In genomic region chr19:6118677-6119185, GRCm38 (mm10) we compare ENCODE assay signal across 8 mouse cellular contexts. TPM values are rescaled to one million over a fixed set of nuclear protein-coding genes. Genes with fewer than 3 reads are reported as not detected.
DNase-seq lines count a peak whose midpoint lies in the region; ATAC-seq and TF ChIP-seq lines count a peak whose summit lies in the region.

No protein-coding gene starts in this region.

- peak overlapping the region; percentile 76 for H3K9ac ChIP-seq in kidney, embryonic 15.5 days
- peak overlapping the region; percentile 86 for H3K9ac ChIP-seq in forebrain, embryonic 14.5 days (ENCODE audit: low read length)
- H3K9ac ChIP-seq in liver, embryonic 15.5 days, result peak overlapping the region; percentile 86; the same call in 1 of the 2 replicates

- DNase-seq in kidney, postnatal 36 days, result no peak
- DNase-seq in forebrain, embryonic 14.5 days (ENCODE audit: low spot score), result no peak
- DNase-seq in adrenal gland, postnatal 25 days, result no peak
- no peak for DNase-seq in left cerebral cortex, adult 18-20 months (ENCODE audit: low spot score in 2 of 2)

- H3K36me3 ChIP-seq in kidney, embryonic 15.5 days, result peaks cover 39% of the 10 kb centered on the region
- H3K36me3 ChIP-seq in forebrain, embryonic 14.5 days (ENCODE audit: control insufficient read depth, insufficient read depth, low read length), result peaks cover 29% of the 10 kb centered on the region
- H3K36me3 ChIP-seq in liver, embryonic 15.5 days (replicated peaks), result peaks cover 78% of the 10 kb centered on the region

- peak; percentile 24 for ATAC-seq in kidney, embryonic 15.5 days (replicated peaks; ENCODE audit: low FRiP score)
- ATAC-seq in forebrain, embryonic 14.5 days, result peak; percentile 54
- no peak for ATAC-seq in liver, embryonic 15.5 days (ENCODE audit: insufficient read depth)
- no peak for ATAC-seq in inflammation-experienced regulatory T-cells, adult 6 months

- H3K9me3 ChIP-seq in kidney, embryonic 15.5 days (replicated peaks), result no peaks in the 10 kb centered on the region
- H3K9me3 ChIP-seq in forebrain, embryonic 14.5 days (replicated peaks; ENCODE audit: control insufficient read depth, low read length), result no peaks in the 10 kb centered on the region
- H3K9me3 ChIP-seq in liver, embryonic 15.5 days (replicated peaks), result no peaks in the 10 kb centered on the region

- TF ChIP-seq POLR2A in bone marrow, adult 2 months (IDR thresholded peaks at IDR 0.05; ENCODE audit: borderline replicate concordance, control insufficient read depth, low read depth, low read length), result no peak

- H3K27me3 ChIP-seq in kidney, embryonic 15.5 days, result no peaks in the 10 kb centered on the region
- no peaks in the 10 kb centered on the region for H3K27me3 ChIP-seq in forebrain, embryonic 14.5 days (replicated peaks; ENCODE audit: control insufficient read depth, insufficient read depth, low read length)
- no peaks in the 10 kb centered on the region for H3K27me3 ChIP-seq in liver, embryonic 15.5 days

- 2% methylated on average over 8 of the region's 8 CpGs for WGBS in kidney, embryonic 15.5 days
- WGBS in bone marrow, adult 2 months, result under 1% methylated on average over 8 of the region's 8 CpGs
- WGBS in forebrain, embryonic 14.5 days, result 1% methylated on average over 8 of the region's 8 CpGs
- WGBS in liver, embryonic 15.5 days (ENCODE audit: insufficient replicate concordance), result 3% methylated on average over 8 of the region's 8 CpGs

- peak overlapping the region; percentile 74 for H3K4me2 ChIP-seq in kidney, embryonic 15.5 days
- H3K4me2 ChIP-seq in forebrain, embryonic 14.5 days (ENCODE audit: low read length), result peak overlapping the region; percentile 86
- H3K4me2 ChIP-seq in liver, embryonic 15.5 days, result peak overlapping the region; percentile 94

- H3K27ac ChIP-seq in kidney, embryonic 15.5 days, result peak overlapping the region; percentile 99
- H3K27ac ChIP-seq in bone marrow, adult 2 months (ENCODE audit: control insufficient read depth, insufficient read depth, low read depth, low read length, poor library complexity), result no peak overlapping the region
- H3K27ac ChIP-seq in forebrain, embryonic 14.5 days (ENCODE audit: low read depth, low read length), result peak overlapping the region; percentile 90
- peak overlapping the region; percentile 97 for H3K27ac ChIP-seq in liver, embryonic 15.5 days (replicated peaks)

- TF ChIP-seq CTCF in bone marrow, adult 2 months (IDR thresholded peaks at IDR 0.05; ENCODE audit: control insufficient read depth, insufficient read depth, low read length), result no peak

- peaks cover 26% of the 10 kb centered on the region for H3K4me1 ChIP-seq in kidney, embryonic 15.5 days
- no peaks in the 10 kb centered on the region for H3K4me1 ChIP-seq in bone marrow, adult 2 months (ENCODE audit: control insufficient read depth, insufficient read depth, low read length)
- peaks cover 13% of the 10 kb centered on the region for H3K4me1 ChIP-seq in forebrain, embryonic 14.5 days (ENCODE audit: control insufficient read depth, insufficient read depth, low read length)
- peaks cover 45% of the 10 kb centered on the region for H3K4me1 ChIP-seq in liver, embryonic 15.5 days (replicated peaks)

- H3K4me3 ChIP-seq in kidney, embryonic 15.5 days (replicated peaks), result peak overlapping the region; percentile 67
- H3K4me3 ChIP-seq in bone marrow, adult 2 months (replicated peaks; ENCODE audit: control insufficient read depth, low read depth, low read length), result peak overlapping the region; percentile 99
- H3K4me3 ChIP-seq in forebrain, embryonic 14.5 days (ENCODE audit: low read depth, low read length), result peak overlapping the region; percentile 81
- peak overlapping the region; percentile 80 for H3K4me3 ChIP-seq in liver, embryonic 15.5 days (replicated peaks)

RNA-seq across cellular contexts. Expression of gene Sac3d1, which starts 0.3 kb away (rescaled TPM):
- polyA plus RNA-seq in kidney, embryonic 15.5 days (2015; fragmentation: Nextera tagmentation; extraction: Ambion mirVana), result 44.0 and 47.2 TPM in 2 replicates
- 2.5 and 6.0 TPM in 2 replicates for polyA plus RNA-seq in bone marrow, adult 2 months (2011; ENCODE audit: insufficient read depth, insufficient read length, low replicate concordance, missing spikeins)
- polyA plus RNA-seq in forebrain, embryonic 14.5 days (2014; fragmentation: Nextera tagmentation; extraction: Ambion mirVana), result 56.4 and 57.6 TPM in 2 replicates
- 23.2 and 24.0 TPM in 2 replicates for polyA plus RNA-seq in liver, embryonic 15.5 days (2015; fragmentation: Nextera tagmentation; extraction: Ambion mirVana)
- 1 to 10 TPM; 1.4 to 4.4 (median 3.3) TPM for polyA plus RNA-seq in inflammation-experienced regulatory T-cells, adult 6 months (2017; shearing (Covaris generic))
- 15.1 and 19.5 TPM in 2 replicates for total RNA-seq in adrenal gland, postnatal 25 days (2021)
- total RNA-seq in left cerebral cortex, adult 18-20 months (2021), result 10 to 100 TPM; 17.8 to 19.0 TPM

RNA-seq across cellular contexts. Expression of gene Snx15, which starts 9.4 kb away (rescaled TPM):
- polyA plus RNA-seq in kidney, embryonic 15.5 days (2015; fragmentation: Nextera tagmentation; extraction: Ambion mirVana), result 32.3 and 34.2 TPM in 2 replicates
- 33.2 and 38.4 TPM in 2 replicates for polyA plus RNA-seq in bone marrow, adult 2 months (2011; ENCODE audit: insufficient read depth, insufficient read length, low replicate concordance, missing spikeins)
- polyA plus RNA-seq in forebrain, embryonic 14.5 days (2014; fragmentation: Nextera tagmentation; extraction: Ambion mirVana), result 45.6 and 50.2 TPM in 2 replicates
- 58.5 and 66.0 TPM in 2 replicates for polyA plus RNA-seq in liver, embryonic 15.5 days (2015; fragmentation: Nextera tagmentation; extraction: Ambion mirVana)
- polyA plus RNA-seq in inflammation-experienced regulatory T-cells, adult 6 months (2017; shearing (Covaris generic)), result 10 to 100 TPM; 17.2 to 21.8 (median 20.4) TPM
- 23.5 and 26.9 TPM in 2 replicates for total RNA-seq in adrenal gland, postnatal 25 days (2021)
- 10 to 100 TPM; 41.6 to 44.8 TPM for total RNA-seq in left cerebral cortex, adult 18-20 months (2021)

RNA-seq across cellular contexts. Expression of gene Naaladl1, which starts 13.1 kb away (rescaled TPM):
- 0.51 and 0.54 TPM in 2 replicates for polyA plus RNA-seq in kidney, embryonic 15.5 days (2015; fragmentation: Nextera tagmentation; extraction: Ambion mirVana)
- polyA plus RNA-seq in bone marrow, adult 2 months (2011; ENCODE audit: insufficient read depth, insufficient read length, low replicate concordance, missing spikeins), result 5.2 and 5.3 TPM in 2 replicates
- 0.36 and 0.42 TPM in 2 replicates for polyA plus RNA-seq in forebrain, embryonic 14.5 days (2014; fragmentation: Nextera tagmentation; extraction: Ambion mirVana)
- 3.5 and 3.7 TPM in 2 replicates for polyA plus RNA-seq in liver, embryonic 15.5 days (2015; fragmentation: Nextera tagmentation; extraction: Ambion mirVana)
- under 1 TPM in 1 of 3 experiments, not detected in 2; 0.33 TPM for polyA plus RNA-seq in inflammation-experienced regulatory T-cells, adult 6 months (2017; shearing (Covaris generic))
- 0.24 and 0.38 TPM in 2 replicates for total RNA-seq in adrenal gland, postnatal 25 days (2021)
- under 1 TPM; 0.14 to 0.21 TPM for total RNA-seq in left cerebral cortex, adult 18-20 months (2021)

RNA-seq across cellular contexts. Expression of gene Batf2, which starts 22.1 kb away (rescaled TPM):
- 0.52 and 0.54 TPM in 2 replicates for polyA plus RNA-seq in kidney, embryonic 15.5 days (2015; fragmentation: Nextera tagmentation; extraction: Ambion mirVana)
- 0.93 TPM in 1 of 2 replicates, not detected in the other for polyA plus RNA-seq in bone marrow, adult 2 months (2011; ENCODE audit: insufficient read depth, insufficient read length, low replicate concordance, missing spikeins)
- polyA plus RNA-seq in forebrain, embryonic 14.5 days (2014; fragmentation: Nextera tagmentation; extraction: Ambion mirVana), result not detected in 2 replicates
- polyA plus RNA-seq in liver, embryonic 15.5 days (2015; fragmentation: Nextera tagmentation; extraction: Ambion mirVana), result 0.17 and 0.44 TPM in 2 replicates
- polyA plus RNA-seq in inflammation-experienced regulatory T-cells, adult 6 months (2017; shearing (Covaris generic)), result not detected
- 1.00 and 2.1 TPM in 2 replicates for total RNA-seq in adrenal gland, postnatal 25 days (2021)
- total RNA-seq in left cerebral cortex, adult 18-20 months (2021), result 1 to 10 TPM in 1 of 2 experiments, under 1 TPM in 1; 0.51 to 1.2 TPM

RNA-seq across cellular contexts. Expression of gene Arl2, which starts 22.6 kb away (rescaled TPM):
- 103 and 113 TPM in 2 replicates for polyA plus RNA-seq in kidney, embryonic 15.5 days (2015; fragmentation: Nextera tagmentation; extraction: Ambion mirVana)
- polyA plus RNA-seq in bone marrow, adult 2 months (2011; ENCODE audit: insufficient read depth, insufficient read length, low replicate concordance, missing spikeins), result 19.6 and 20.5 TPM in 2 replicates
- polyA plus RNA-seq in forebrain, embryonic 14.5 days (2014; fragmentation: Nextera tagmentation; extraction: Ambion mirVana), result 80.3 and 90.2 TPM in 2 replicates
- 26.0 and 28.8 TPM in 2 replicates for polyA plus RNA-seq in liver, embryonic 15.5 days (2015; fragmentation: Nextera tagmentation; extraction: Ambion mirVana)
- 10 to 100 TPM; 14.3 to 31.0 (median 21.9) TPM for polyA plus RNA-seq in inflammation-experienced regulatory T-cells, adult 6 months (2017; shearing (Covaris generic))
- 74.5 and 74.7 TPM in 2 replicates for total RNA-seq in adrenal gland, postnatal 25 days (2021)
- 10 to 100 TPM; 82.9 to 92.9 TPM for total RNA-seq in left cerebral cortex, adult 18-20 months (2021)

Comparison
In these comparisons a context has a peak if more than half of its experiments do, and no peak if none do; other contexts are left out.
1. ATAC-seq: peak in kidney, embryonic 15.5 days (single experiment) and forebrain, embryonic 14.5 days (single experiment); none in liver, embryonic 15.5 days (single experiment) and inflammation-experienced regulatory T-cells, adult 6 months (single experiment).
2. Peak in every context shown above with its lines, with median percentiles within 50 percentile points of each other: H3K4me2 ChIP-seq, H3K4me3 ChIP-seq and H3K9ac ChIP-seq.